Comparison of ENCODE assay signal across 8 mouse cellular contexts in the genomic region with DNA sequence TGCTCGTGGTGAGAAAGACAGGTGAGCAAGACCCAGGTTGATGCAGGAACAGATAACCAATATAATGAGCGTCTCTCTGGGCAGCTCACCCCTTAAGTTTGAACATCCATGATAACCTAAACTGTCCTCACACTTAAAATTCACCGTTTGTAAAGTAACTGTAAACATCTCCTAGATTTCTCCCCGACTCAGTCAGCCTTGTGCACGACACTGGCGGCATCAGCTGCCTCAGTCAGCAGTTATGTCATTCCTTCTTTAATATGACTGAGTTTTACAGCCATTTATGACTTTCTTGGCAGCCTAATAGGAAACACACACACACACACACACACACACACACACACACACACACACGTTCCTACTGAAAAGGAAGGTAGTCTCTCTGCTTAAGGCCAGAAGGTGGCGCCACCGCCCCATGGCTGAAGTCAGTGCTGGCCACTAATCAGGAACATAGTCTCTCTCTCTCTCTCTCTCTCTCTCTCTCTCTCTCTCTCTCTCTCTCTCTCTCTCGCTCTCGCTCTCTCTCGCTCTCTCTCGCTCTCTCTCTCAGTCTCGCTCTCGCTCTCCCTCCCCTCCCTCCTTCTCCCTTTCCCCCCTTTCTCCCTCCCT.
DNase-seq lines count a peak whose midpoint lies in the region; ATAC-seq and TF ChIP-seq lines count a peak whose summit lies in the region.

No protein-coding gene starts in this region.

- no peaks in the 10 kb centered on the region for H3K36me3 ChIP-seq in CH12.LX (replicated peaks in 1 of 2; ENCODE audit: control insufficient read depth in 1 of 2, insufficient read depth in 1 of 2, low read length in 1 of 2)
- H3K36me3 ChIP-seq in embryonic facial prominence, embryonic 12.5 days = no peaks in the 10 kb centered on the region
- no peaks in the 10 kb centered on the region for H3K36me3 ChIP-seq in heart, embryonic 16.5 days (ENCODE audit: control insufficient read depth, insufficient read depth)
- no peaks in the 10 kb centered on the region for H3K36me3 ChIP-seq in lung, embryonic 16.5 days (ENCODE audit: control insufficient read depth, insufficient read depth, low read length)

- H3K4me3 ChIP-seq in CH12.LX (replicated peaks in 1 of 3; ENCODE audit: low read depth in 2 of 3, low read length in 2 of 3, poor library complexity in 1 of 3) = no peak overlapping the region
- no peak overlapping the region for H3K4me3 ChIP-seq in embryonic facial prominence, embryonic 12.5 days
- H3K4me3 ChIP-seq in heart, embryonic 16.5 days (ENCODE audit: low read length) = no peak overlapping the region
- no peak overlapping the region for H3K4me3 ChIP-seq in lung, embryonic 16.5 days (ENCODE audit: low read length)

- H3K27ac ChIP-seq in CH12.LX (ENCODE audit: insufficient read depth, low read depth) = no peak overlapping the region
- no peak overlapping the region for H3K27ac ChIP-seq in embryonic facial prominence, embryonic 12.5 days
- H3K27ac ChIP-seq in heart, embryonic 16.5 days (ENCODE audit: low read length) = no peak overlapping the region
- H3K27ac ChIP-seq in lung, embryonic 16.5 days (ENCODE audit: low read length) = no peak overlapping the region

- peaks cover 25% of the 10 kb centered on the region for H3K27me3 ChIP-seq in CH12.LX (replicated peaks)
- 0 out of 2 replicates have a peak, but pooled peaks cover 3% of the 10 kb centered on the region for H3K27me3 ChIP-seq in embryonic facial prominence, embryonic 12.5 days
- H3K27me3 ChIP-seq in heart, embryonic 16.5 days (ENCODE audit: control insufficient read depth, insufficient read depth, low read length) = no peaks in the 10 kb centered on the region
- H3K27me3 ChIP-seq in lung, embryonic 16.5 days (ENCODE audit: control insufficient read depth, insufficient read depth, low read depth, low read length) = peaks cover 3% of the 10 kb centered on the region; the same call in 1 of the 2 replicates

- no peak for ATAC-seq in embryonic facial prominence, embryonic 12.5 days (ENCODE audit: insufficient number of reproducible peaks, insufficient read depth, low FRiP score, low TSS enrichment)
- peak; percentile 37; the same call in 1 of the 2 replicates for ATAC-seq in heart, embryonic 16.5 days (replicated peaks; ENCODE audit: extremely low read depth, insufficient read depth, low FRiP score)
- peak; percentile 72 for ATAC-seq in lung, embryonic 16.5 days (ENCODE audit: low read depth)

- TF ChIP-seq CTCF in CH12.LX (conservative IDR thresholded peaks at IDR 0.05 in 1 of 2, IDR thresholded peaks at IDR 0.05 in 1 of 2; ENCODE audit: low read depth in 2 of 2, low read length in 2 of 2) = peak; percentile 25 to 79; a peak in 3 of 4 replicates

- no peak for TF ChIP-seq POLR2A in CH12.LX (IDR thresholded peaks at IDR 0.05; ENCODE audit: low read depth, low read length)

- dilution Hi-C loops in CH12.LX (cut with MboI; ENCODE audit: extremely low pct_ligation_motif_present, extremely low pct_unique_long_range_greater_than_20kb, low sequenced_read_pairs) = no loop called here

- no peak overlapping the region for H3K9ac ChIP-seq in CH12.LX (ENCODE audit: insufficient read depth, low read depth)
- no peak overlapping the region for H3K9ac ChIP-seq in embryonic facial prominence, embryonic 12.5 days
- H3K9ac ChIP-seq in heart, embryonic 16.5 days (ENCODE audit: low read length) = no peak overlapping the region
- no peak overlapping the region for H3K9ac ChIP-seq in lung, embryonic 16.5 days (ENCODE audit: low read length)

- in situ Hi-C loops in CH12.LX (cut with MboI; ENCODE audit: low pct_ligation_motif_present, low pct_unique_long_range_greater_than_20kb, low sequenced_read_pairs) = loop anchor here (10.0 to 25.0 kb wide), 4 partner anchors 176 to 1113 kb away; no protein-coding TSS in a partner anchor

- H3K9me3 ChIP-seq in CH12.LX (replicated peaks; ENCODE audit: low read length) = no peaks in the 10 kb centered on the region
- H3K9me3 ChIP-seq in embryonic facial prominence, embryonic 12.5 days = no peaks in the 10 kb centered on the region
- no peaks in the 10 kb centered on the region for H3K9me3 ChIP-seq in heart, embryonic 16.5 days (replicated peaks; ENCODE audit: control insufficient read depth, low read length)
- H3K9me3 ChIP-seq in lung, embryonic 16.5 days (ENCODE audit: control insufficient read depth, low read length) = no peaks in the 10 kb centered on the region

- peak; percentile 73 for DNase-seq in CH12.LX (ENCODE audit: extremely low read depth)
- DNase-seq in adrenal gland, postnatal 14 days = peak; percentile 87
- DNase-seq in layer of hippocampus, adult 11-12 months (ENCODE audit: low spot score) = peak; percentile 67
- DNase-seq in ovary, postnatal 36 days (ENCODE audit: low spot score) = peak; percentile 43
- DNase-seq in urinary bladder, postnatal 25 days (ENCODE audit: low spot score) = peak; percentile 53

- 34% methylated on average over 9 of the region's 15 CpGs for WGBS in embryonic facial prominence, embryonic 12.5 days
- 27% methylated on average over 9 of the region's 15 CpGs for WGBS in heart, embryonic 16.5 days
- 20% methylated on average over 9 of the region's 15 CpGs for WGBS in lung, embryonic 16.5 days

- peak; percentile 80 for TF ChIP-seq RAD21 in CH12.LX (IDR thresholded peaks at IDR 0.05; ENCODE audit: low read depth, low read length)

- no peak for TF ChIP-seq EP300 in CH12.LX (IDR thresholded peaks at IDR 0.05; ENCODE audit: low read length)

- peaks cover 0 to 4% of the 10 kb centered on the region in 2 experiments; a peak in 1 of 4 replicates for H3K4me1 ChIP-seq in CH12.LX (ENCODE audit: control insufficient read depth in 1 of 2, insufficient read depth in 2 of 2)
- H3K4me1 ChIP-seq in embryonic facial prominence, embryonic 12.5 days = 0 out of 2 replicates have a peak, but pooled peaks cover 2% of the 10 kb centered on the region
- no peaks in the 10 kb centered on the region for H3K4me1 ChIP-seq in heart, embryonic 16.5 days (ENCODE audit: control insufficient read depth, insufficient read depth, low read length)
- no peaks in the 10 kb centered on the region for H3K4me1 ChIP-seq in lung, embryonic 16.5 days (replicated peaks; ENCODE audit: control insufficient read depth, insufficient read depth, low read length)

- H3K4me2 ChIP-seq in CH12.LX (ENCODE audit: insufficient read depth, low read depth, poor library complexity, severe bottlenecking) = no peak overlapping the region; the same call in 1 of the 2 replicates
- peak overlapping the region; percentile 26; the same call in 1 of the 2 replicates for H3K4me2 ChIP-seq in embryonic facial prominence, embryonic 12.5 days (replicated peaks)
- H3K4me2 ChIP-seq in heart, embryonic 16.5 days (ENCODE audit: low read depth, low read length) = no peak overlapping the region
- H3K4me2 ChIP-seq in lung, embryonic 16.5 days (ENCODE audit: low read depth, low read length) = no peak overlapping the region

- no peaks in the 10 kb centered on the region for H3K79me2 ChIP-seq in CH12.LX (replicated peaks; ENCODE audit: control insufficient read depth, extremely low read depth, insufficient read depth, poor library complexity, severe bottlenecking)

TF ChIP-seq in CH12.LX, 34 proteins besides CTCF, POLR2A, EP300 and RAD21:
- TF ChIP-seq ELF1 (IDR thresholded peaks at IDR 0.05; ENCODE audit: low read depth, low read length) (0 out of 2 replicates have a peak, but pooled peaks have one; percentile 29), JUND (conservative IDR thresholded peaks at IDR 0.05; ENCODE audit: low read depth, low read length) (peak; percentile 67), PAX5 (IDR thresholded peaks at IDR 0.05; ENCODE audit: low read length) (no peak), JUN (IDR thresholded peaks at IDR 0.05; ENCODE audit: insufficient read depth, low read depth, low read length) (no peak), RCOR1 (conservative IDR thresholded peaks at IDR 0.05; ENCODE audit: low read depth, low read length) (no peak), GABPA (IDR thresholded peaks at IDR 0.05; ENCODE audit: insufficient replicate concordance, low read depth, low read length) (no peak), NELFE (IDR thresholded peaks at IDR 0.05; ENCODE audit: low read depth, low read length) (0 out of 2 replicates have a peak, but pooled peaks have one; percentile 22), MAFK (IDR thresholded peaks at IDR 0.05; ENCODE audit: insufficient replicate concordance, low read length) (no peak), TBP (conservative IDR thresholded peaks at IDR 0.05; ENCODE audit: low read depth, low read length) (no peak), UBTF (IDR thresholded peaks at IDR 0.05; ENCODE audit: low read depth, low read length) (no peak), SIN3A (IDR thresholded peaks at IDR 0.05; ENCODE audit: low read length) (no peak), ZC3H11A (IDR thresholded peaks at IDR 0.05; ENCODE audit: low read depth, low read length) (peak; percentile 58), POLR2AphosphoS2 (IDR thresholded peaks at IDR 0.05; ENCODE audit: low read depth, low read length) (no peak), HCFC1 (IDR thresholded peaks at IDR 0.05; ENCODE audit: low read depth, low read length) (peak; percentile 29; the same call in 1 of the 2 replicates), IRF4 (IDR thresholded peaks at IDR 0.05; ENCODE audit: low read depth, low read length) (peak; percentile 38; the same call in 1 of the 2 replicates), MXI1 (IDR thresholded peaks at IDR 0.05; ENCODE audit: low read depth, low read length) (no peak), USF2 (conservative IDR thresholded peaks at IDR 0.05; ENCODE audit: low read depth, low read length) (no peak), MAZ (IDR thresholded peaks at IDR 0.05; ENCODE audit: low read depth, low read length) (peak; percentile 74; the same call in 1 of the 2 replicates), KAT2A (IDR thresholded peaks at IDR 0.05; ENCODE audit: insufficient replicate concordance, low read length) (no peak), MYC (IDR thresholded peaks at IDR 0.05; ENCODE audit: low read depth, low read length) (0 out of 2 replicates have a peak, but pooled peaks have one; percentile 17), MEF2A (IDR thresholded peaks at IDR 0.05; ENCODE audit: borderline replicate concordance, low read depth, low read length) (no peak), TCF12 (IDR thresholded peaks at IDR 0.05; ENCODE audit: low read depth, low read length) (0 out of 2 replicates have a peak, but pooled peaks have one; percentile 16), NRF1 (IDR thresholded peaks at IDR 0.05; ENCODE audit: low read depth, low read length) (no peak), SMC3 (IDR thresholded peaks at IDR 0.05; ENCODE audit: low read depth, low read length) (peak; percentile 80)
